Mouse (Mus musculus) midbrain, embryonic 16.5 days (tissue): Measurements from ENCODE around the gene Shc3. TPM values are rescaled to one million over a fixed set of nuclear protein-coding genes. Genes with fewer than 3 reads are reported as not detected.

Source experiments
- ATAC-seq: fragments of 200-750 bp; cut with Nextera tagmentation; 2 replicates; pipeline ENCODE4 v1.8.0; 2017; ENCODE audit warnings: moderate TSS enrichment
- H3K27ac ChIP-seq: fragments of 300-500 bp; sonication (generic); 2 replicates; pipeline ENCODE4 v1.5.1; 2014; ENCODE audit warnings: mild to moderate bottlenecking, low read length, mixed read lengths
- H3K27me3 ChIP-seq: fragments of 300-500 bp; sonication (generic); 2 replicates; pipeline ENCODE4 v1.6.1; 2014; ENCODE audit warnings: low read depth, low read length, mixed read lengths; ENCODE audit not compliant: control insufficient read depth, insufficient read depth
- H3K36me3 ChIP-seq: fragments of 300-500 bp; sonication (generic); 2 replicates; pipeline ENCODE4 v1.6.1; 2014; ENCODE audit warnings: mild to moderate bottlenecking, low read length, moderate library complexity, mixed read lengths; ENCODE audit not compliant: control insufficient read depth, insufficient read depth
- H3K4me1 ChIP-seq: fragments of 300-500 bp; sonication (generic); 2 replicates; pipeline ENCODE4 v1.6.1; 2014; ENCODE audit warnings: mild to moderate bottlenecking, low read length, mixed read lengths; ENCODE audit not compliant: control insufficient read depth, insufficient read depth
- H3K4me2 ChIP-seq: fragments of 300-500 bp; sonication (generic); 2 replicates; pipeline ENCODE4 v1.6.1; 2014; ENCODE audit warnings: mild to moderate bottlenecking, low read length, mixed read lengths
- H3K4me3 ChIP-seq: fragments of 300-500 bp; sonication (generic); 2 replicates; pipeline ENCODE4 v1.5.1; 2014; ENCODE audit warnings: low read depth, mild to moderate bottlenecking, low read length, moderate library complexity, mixed read lengths
- H3K9ac ChIP-seq: fragments of 300-500 bp; sonication (generic); 2 replicates; pipeline ENCODE4 v1.6.1; 2014; ENCODE audit warnings: low read depth, low read length, mixed read lengths
- H3K9me3 ChIP-seq: fragments of 300-500 bp; sonication (generic); replicated peaks from 2 replicates; pipeline ENCODE4 v1.6.1; 2014; ENCODE audit warnings: mild to moderate bottlenecking, low read length, mixed read lengths; ENCODE audit not compliant: control insufficient read depth, poor library complexity, severe bottlenecking
- WGBS: fragments of 180-500 bp; shearing (Covaris S2); extraction: QIAGEN DNeasy Blood & Tissue Kit; methylation state at CpG from one replicate; pipeline ENCODE4 v1.1.7; 2014; 5-methylcytosine and 5-hydroxymethylcytosine counted together
- polyA plus RNA-seq: library from polyadenylated mRNA; unstranded; fragments of >200 nt; fragmentation: Nextera tagmentation; extraction: Ambion mirVana; gene quantifications from 2 replicates; pipeline ENCODE4 v1.2.1, GENCODE M21; 2015

The Shc3 gene
- polyA plus RNA-seq, 1 experiment from 2014 or later: 8.3 TPM

- no peaks in the 10 kb centered on the region for H3K9me3 ChIP-seq
- H3K4me2 ChIP-seq: no peak overlapping the region
- no peak for ATAC-seq
- H3K4me1 ChIP-seq: peaks cover 5% of the 10 kb centered on the region; the same call in 1 of the 2 replicates
- H3K9ac ChIP-seq: no peak overlapping the region
- no peaks in the 10 kb centered on the region for H3K36me3 ChIP-seq
- no peak overlapping the region for H3K4me3 ChIP-seq
- H3K27me3 ChIP-seq: no peaks in the 10 kb centered on the region
- 91% methylated on average over 11 of the region's 11 CpGs for WGBS
- no peak overlapping the region for H3K27ac ChIP-seq
Observed at GRCm38 (mm10) chr13:51553343-51553742, 15.9 kb downstream of the Shc3 start.

- WGBS: 48% methylated on average over 3 of the region's 3 CpGs
- Histone ChIP-seq H3K4me1 (peaks cover 5% of the 10 kb centered on the region; the same call in 1 of the 2 replicates), H3K36me3 (no peaks in the 10 kb centered on the region), H3K9ac (no peak overlapping the region), H3K27me3 (no peaks in the 10 kb centered on the region), H3K27ac (no peak overlapping the region), H3K4me2 (no peak overlapping the region), H3K9me3 (no peaks in the 10 kb centered on the region), H3K4me3 (no peak overlapping the region)
- ATAC-seq: no peak
Observed at GRCm38 (mm10) chr13:51552233-51552632, 17.0 kb downstream of the Shc3 start.

DNA sequence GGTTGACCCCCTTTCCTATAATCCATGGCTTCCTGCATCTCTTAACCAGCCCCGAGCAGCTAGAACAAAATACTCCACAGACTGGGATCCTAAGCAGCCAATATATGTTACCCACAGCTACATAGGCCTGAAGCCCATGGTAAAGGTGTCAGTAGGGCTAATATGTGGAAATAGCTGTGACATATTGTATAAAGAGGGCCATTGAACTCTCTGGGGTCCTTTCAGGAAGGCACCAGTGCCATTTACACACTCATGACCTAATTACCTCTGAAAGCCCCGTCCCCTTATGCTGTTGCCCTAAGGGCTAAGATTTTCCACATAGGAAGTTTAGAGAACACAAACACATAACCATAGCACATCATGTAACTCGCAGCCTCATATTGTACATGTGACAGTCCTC lies 17.4 kb downstream of the Shc3 start:
- Histone ChIP-seq H3K9ac (no peak overlapping the region), H3K4me1 (peaks cover 5% of the 10 kb centered on the region; the same call in 1 of the 2 replicates), H3K27me3 (no peaks in the 10 kb centered on the region), H3K36me3 (no peaks in the 10 kb centered on the region), H3K4me2 (no peak overlapping the region), H3K4me3 (no peak overlapping the region), H3K27ac (no peak overlapping the region), H3K9me3 (no peaks in the 10 kb centered on the region)
- ATAC-seq: no peak
- 73% methylated on average over 3 of the region's 3 CpGs for WGBS

DNA sequence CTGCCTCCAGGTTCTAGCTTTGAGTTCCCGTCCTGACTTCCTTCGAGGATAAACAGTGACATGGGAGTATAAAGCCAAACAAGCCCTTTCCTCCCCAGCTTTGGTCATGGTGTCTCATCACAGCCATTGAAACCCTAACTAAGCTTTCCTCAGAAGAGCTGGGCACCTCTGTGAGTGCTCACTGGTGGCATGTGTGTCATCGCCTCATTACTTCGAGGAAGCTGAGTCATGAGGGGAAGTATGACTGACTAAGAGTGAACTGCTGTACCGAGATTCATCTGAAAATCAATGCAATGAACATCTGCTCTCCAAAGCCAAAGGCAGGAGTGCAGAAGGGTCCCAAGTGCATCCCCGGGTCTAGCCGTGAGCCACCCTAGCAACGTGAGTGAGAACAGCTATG lies 29.4 kb downstream of the Shc3 start:
- H3K27ac ChIP-seq: no peak overlapping the region
- H3K9ac ChIP-seq: no peak overlapping the region
- H3K4me3 ChIP-seq: no peak overlapping the region
- H3K27me3 ChIP-seq: no peaks in the 10 kb centered on the region
- H3K36me3 ChIP-seq: no peaks in the 10 kb centered on the region
- H3K4me1 ChIP-seq: no peaks in the 10 kb centered on the region
- ATAC-seq: no peak
- H3K9me3 ChIP-seq: no peaks in the 10 kb centered on the region
- WGBS: 90% methylated on average over 8 of the region's 8 CpGs
- no peak overlapping the region for H3K4me2 ChIP-seq

DNA sequence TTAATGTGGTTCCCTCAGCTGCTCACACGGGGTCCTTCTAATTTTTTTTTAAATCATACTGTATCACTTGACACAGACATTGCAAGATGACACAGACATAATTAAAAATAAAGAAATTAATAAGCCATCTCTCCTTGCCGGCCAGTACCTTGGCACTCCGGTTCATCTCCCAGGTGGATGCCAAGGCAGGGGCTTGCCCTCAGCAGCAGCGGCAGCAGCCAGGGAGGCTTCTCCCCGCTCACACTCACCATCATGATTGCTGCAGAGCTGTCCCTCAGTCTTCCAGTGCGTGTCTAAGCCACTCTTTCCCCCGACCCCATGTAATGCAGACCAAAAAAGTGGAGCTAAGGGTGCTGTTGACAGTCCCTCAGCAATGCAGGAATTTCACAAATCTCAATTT lies 33.9 kb downstream of the Shc3 start:
- no peak for ATAC-seq
- Histone ChIP-seq H3K9me3 (no peaks in the 10 kb centered on the region), H3K36me3 (no peaks in the 10 kb centered on the region), H3K4me2 (no peak overlapping the region), H3K4me1 (no peaks in the 10 kb centered on the region), H3K9ac (no peak overlapping the region), H3K27me3 (no peaks in the 10 kb centered on the region), H3K4me3 (no peak overlapping the region), H3K27ac (no peak overlapping the region)
- WGBS: 86% methylated on average over 7 of the region's 7 CpGs

DNA sequence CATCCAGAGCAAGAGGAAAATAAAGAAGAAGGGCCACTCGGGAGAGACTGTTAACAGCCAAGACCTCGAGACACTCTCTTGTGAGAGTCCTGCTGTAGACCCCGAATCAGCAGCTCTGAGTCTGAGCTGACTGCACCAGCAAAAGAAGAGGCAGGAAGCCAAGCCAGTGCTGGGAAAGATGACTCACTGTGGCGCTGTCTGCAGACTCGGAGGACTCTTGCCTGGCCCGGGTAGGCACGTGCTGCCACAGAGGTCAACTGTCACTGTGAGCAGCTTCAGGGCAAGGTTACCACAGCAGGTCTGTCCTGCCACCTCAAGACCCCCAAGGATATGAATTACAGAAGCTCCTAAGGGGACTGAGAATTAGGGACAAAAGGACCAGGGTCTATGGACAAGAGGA lies 42.7 kb downstream of the Shc3 start:
- H3K9ac ChIP-seq: no peak overlapping the region
- H3K27me3 ChIP-seq: no peaks in the 10 kb centered on the region
- H3K9me3 ChIP-seq: no peaks in the 10 kb centered on the region
- H3K4me3 ChIP-seq: no peak overlapping the region
- no peak for ATAC-seq
- 57% methylated on average over 7 of the region's 7 CpGs for WGBS
- H3K4me2 ChIP-seq: no peak overlapping the region
- no peak overlapping the region for H3K27ac ChIP-seq
- no peaks in the 10 kb centered on the region for H3K4me1 ChIP-seq
- no peaks in the 10 kb centered on the region for H3K36me3 ChIP-seq

DNA sequence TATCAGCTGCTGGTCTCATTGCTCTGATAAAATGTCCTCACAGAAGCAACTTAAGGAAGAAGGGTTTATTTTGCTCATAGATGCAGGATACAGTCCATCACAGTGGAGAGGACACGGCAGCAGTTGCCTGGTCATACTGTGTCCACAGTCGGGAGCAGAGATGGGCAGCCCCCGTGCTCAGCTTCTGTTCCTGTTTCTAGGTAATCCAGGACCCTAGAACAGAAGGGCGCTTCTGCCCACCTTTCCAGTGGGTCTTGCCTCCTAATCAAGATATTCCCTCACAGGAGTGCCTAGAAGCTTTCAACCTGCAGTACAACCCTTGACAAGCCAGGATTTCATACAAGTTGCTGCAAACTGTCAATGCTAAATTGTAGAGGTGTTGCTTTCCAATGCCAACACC lies 44.9 kb downstream of the Shc3 start:
- H3K36me3 ChIP-seq: no peaks in the 10 kb centered on the region
- no peaks in the 10 kb centered on the region for H3K27me3 ChIP-seq
- no peak for ATAC-seq
- H3K27ac ChIP-seq: no peak overlapping the region
- no peaks in the 10 kb centered on the region for H3K4me1 ChIP-seq
- H3K9me3 ChIP-seq: no peaks in the 10 kb centered on the region
- 92% methylated on average over 4 of the region's 4 CpGs for WGBS
- H3K9ac ChIP-seq: no peak overlapping the region
- no peak overlapping the region for H3K4me3 ChIP-seq
- H3K4me2 ChIP-seq: no peak overlapping the region

DNA sequence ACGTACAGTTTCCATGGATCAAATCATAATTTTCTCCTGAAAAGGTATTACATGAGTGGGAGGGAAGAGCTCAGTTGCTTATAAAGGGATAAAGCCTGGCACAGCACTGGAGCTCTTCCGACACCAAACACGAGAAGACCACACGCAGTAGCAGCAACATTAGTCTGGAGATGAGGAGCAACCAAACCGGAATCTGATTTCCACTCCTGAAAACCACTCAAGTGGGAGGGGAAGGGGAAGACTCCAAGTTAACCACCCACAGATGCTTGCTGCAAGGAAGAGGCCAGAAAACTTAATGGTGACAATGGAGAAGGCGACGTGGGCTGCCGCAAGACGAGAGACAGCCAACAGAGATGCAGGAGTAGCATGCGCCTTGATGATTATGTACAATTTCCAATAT lies 45.9 kb downstream of the Shc3 start:
- 97% methylated on average over 10 of the region's 10 CpGs for WGBS
- Histone ChIP-seq H3K9ac (no peak overlapping the region), H3K9me3 (no peaks in the 10 kb centered on the region), H3K4me2 (no peak overlapping the region), H3K4me1 (no peaks in the 10 kb centered on the region), H3K4me3 (no peak overlapping the region), H3K27ac (no peak overlapping the region), H3K27me3 (no peaks in the 10 kb centered on the region), H3K36me3 (no peaks in the 10 kb centered on the region)
- no peak for ATAC-seq

DNA sequence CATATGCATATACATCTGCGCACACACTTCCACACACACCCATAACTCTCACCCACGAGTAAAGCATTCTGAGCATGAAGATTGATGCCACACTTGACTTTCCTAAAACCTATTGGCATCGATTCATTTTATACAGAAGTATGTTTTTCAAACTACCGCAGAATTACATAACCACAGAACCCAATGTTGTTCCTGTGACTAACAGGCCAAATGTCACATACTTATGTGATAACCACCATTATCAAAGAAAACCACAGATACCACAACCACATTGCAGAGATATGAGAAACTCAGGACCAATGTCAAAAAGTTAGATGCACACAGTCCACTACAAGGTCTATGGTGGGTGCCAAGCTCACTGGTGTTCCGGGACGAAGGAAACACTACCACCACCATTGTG lies 50.3 kb downstream of the Shc3 start:
- no peak overlapping the region for H3K9ac ChIP-seq
- H3K27ac ChIP-seq: no peak overlapping the region
- no peak overlapping the region for H3K4me3 ChIP-seq
- no peak for ATAC-seq
- 93% methylated on average over 6 of the region's 6 CpGs for WGBS
- H3K4me1 ChIP-seq: no peaks in the 10 kb centered on the region
- H3K4me2 ChIP-seq: no peak overlapping the region
- no peaks in the 10 kb centered on the region for H3K27me3 ChIP-seq
- H3K9me3 ChIP-seq: peaks cover 3% of the 10 kb centered on the region; the same call in 1 of the 2 replicates
- no peaks in the 10 kb centered on the region for H3K36me3 ChIP-seq

GRCm38 (mm10) chr13:51517943-51518342 lies 51.3 kb downstream of the Shc3 start:
- Histone ChIP-seq H3K4me2 (no peak overlapping the region), H3K27ac (no peak overlapping the region), H3K27me3 (no peaks in the 10 kb centered on the region), H3K36me3 (no peaks in the 10 kb centered on the region), H3K9me3 (peaks cover 3% of the 10 kb centered on the region; the same call in 1 of the 2 replicates), H3K4me1 (no peaks in the 10 kb centered on the region), H3K9ac (no peak overlapping the region), H3K4me3 (no peak overlapping the region)
- ATAC-seq: no peak
- WGBS: 91% methylated on average over 4 of the region's 4 CpGs
